Mouse (Mus musculus): ENCODE measurements around the gene Optn.

DNA sequence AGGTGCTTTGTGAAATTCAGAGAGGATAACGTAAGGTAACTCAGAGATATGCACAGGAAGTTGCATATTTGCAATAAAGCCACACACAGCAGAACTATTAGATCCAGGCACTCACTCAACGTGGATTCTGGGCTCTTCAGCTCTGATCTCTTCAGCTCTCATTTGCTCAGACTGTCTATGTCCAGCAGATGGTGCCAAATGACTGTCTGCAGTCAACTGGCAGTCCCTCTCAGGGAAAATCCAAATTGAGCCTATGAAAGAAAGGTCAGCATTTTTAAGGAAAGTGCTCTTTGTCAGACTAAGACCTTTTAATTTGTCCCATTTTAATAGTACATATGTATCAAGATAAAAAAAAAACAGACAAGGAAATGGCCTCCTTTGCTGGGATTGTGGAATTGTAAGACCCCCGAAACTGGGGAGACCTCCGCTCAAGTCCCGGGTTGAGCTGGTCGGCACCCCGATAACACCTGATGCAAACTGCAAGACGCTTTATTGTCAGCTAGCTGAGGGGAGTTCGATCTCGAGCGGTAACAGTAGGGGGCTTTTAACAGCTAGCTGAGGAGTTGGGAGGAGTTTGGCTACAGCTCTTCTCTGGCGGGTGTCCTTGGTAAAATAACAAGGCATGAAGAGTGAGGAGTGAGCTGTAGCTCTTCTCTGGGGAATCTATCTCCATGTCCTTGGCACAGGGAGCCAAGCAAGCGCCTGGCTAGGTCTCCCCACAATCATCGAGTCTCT lies 16.4 kb upstream of the Optn start:
- no peak for TF ChIP-seq POLR2A (IDR thresholded peaks at IDR 0.05; ENCODE audit: low read depth, low read length)
- TF ChIP-seq E2F4 (IDR thresholded peaks at IDR 0.05; ENCODE audit: insufficient replicate concordance, low read depth, low read length), result no peak
- TF ChIP-seq CTCF (conservative IDR thresholded peaks at IDR 0.05 in 1 of 2, IDR thresholded peaks at IDR 0.05 in 1 of 2; ENCODE audit: low read depth in 2 of 2, low read length in 2 of 2), result peak; percentile 52 to 87
- no peak for TF ChIP-seq MEF2A (IDR thresholded peaks at IDR 0.05; ENCODE audit: borderline replicate concordance, low read depth, low read length)
- no peak; the same call in 1 of the 2 replicates for TF ChIP-seq ZC3H11A (IDR thresholded peaks at IDR 0.05; ENCODE audit: low read depth, low read length)
- no peak for TF ChIP-seq ELF1 (IDR thresholded peaks at IDR 0.05; ENCODE audit: low read depth, low read length)
- TF ChIP-seq MAZ (IDR thresholded peaks at IDR 0.05; ENCODE audit: low read depth, low read length), result no peak
- TF ChIP-seq EP300 (IDR thresholded peaks at IDR 0.05; ENCODE audit: low read length), result no peak
- no peak for TF ChIP-seq USF2 (conservative IDR thresholded peaks at IDR 0.05; ENCODE audit: low read depth, low read length)
- TF ChIP-seq ZMIZ1 (IDR thresholded peaks at IDR 0.05; ENCODE audit: low read depth, low read length), result no peak
- TF ChIP-seq ZKSCAN1 (IDR thresholded peaks at IDR 0.05; ENCODE audit: borderline replicate concordance, low read depth, low read length), result no peak

Data from CH12.LX (cell line).